ENCODE assay signal across 14 mouse cellular contexts in the genomic region with DNA sequence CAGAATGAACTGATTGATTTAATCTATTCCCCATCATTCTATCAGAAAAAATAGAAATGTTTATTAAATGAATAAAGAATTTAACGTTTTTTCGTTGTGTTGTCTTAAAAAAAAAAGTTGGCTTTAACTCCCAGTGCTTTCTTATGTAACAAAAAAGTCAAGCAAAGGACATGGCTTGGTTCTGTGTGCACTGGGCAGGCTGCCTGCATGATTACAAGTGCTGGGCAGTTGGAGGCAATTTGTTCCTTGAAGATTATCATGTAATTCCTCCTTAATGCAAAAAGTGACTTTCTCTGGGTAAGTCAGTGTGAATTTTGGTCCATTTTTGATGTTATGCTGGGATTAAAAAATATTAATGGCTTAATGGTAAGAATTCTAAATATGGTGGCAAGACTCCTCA. TPM values are rescaled to one million over a fixed set of nuclear protein-coding genes. Genes with fewer than 3 reads are reported as not detected.
DNase-seq lines count a peak whose midpoint lies in the region; ATAC-seq and TF ChIP-seq lines count a peak whose summit lies in the region.
"Had no signal": no experiment of that assay in that cellular context is flagged by ENCODE, and none has a peak within 500 bp of the region (broad histone marks: within the 10 kb centered on the region; RNA-seq: fewer than 3 reads in every experiment).

No protein-coding gene starts in this region.

- peaks cover 18% of the 10 kb centered on the region for H3K4me1 ChIP-seq in heart, adult 2 months (ENCODE audit: control insufficient read depth, insufficient read depth, low read length)
- no peaks in the 10 kb centered on the region for H3K4me1 ChIP-seq in forebrain, embryonic 14.5 days (ENCODE audit: control insufficient read depth, insufficient read depth, low read length)
- H3K4me1 ChIP-seq: forebrain, embryonic 13.5 days; midbrain, embryonic 13.5 days; stomach, embryonic 15.5 days had no signal

- H3K79me2 ChIP-seq in heart, adult 2 months (replicated peaks; ENCODE audit: control insufficient read depth, insufficient read depth, low read length) = no peaks in the 10 kb centered on the region

- no peak for TF ChIP-seq CTCF in heart, adult 2 months (IDR thresholded peaks at IDR 0.05)

- no peak for TF ChIP-seq POLR2A in heart, adult 2 months (IDR thresholded peaks at IDR 0.05; ENCODE audit: insufficient read depth, low read depth, low read length)

- 2% methylated on average over 2 of the region's 2 CpGs for WGBS in heart, adult 2 months
- 67% methylated on average over 2 of the region's 2 CpGs for WGBS in forebrain, embryonic 14.5 days

- H3K4me3 ChIP-seq in heart, adult 2 months = no peak overlapping the region
- H3K4me3 ChIP-seq in forebrain, embryonic 14.5 days (ENCODE audit: low read depth, low read length) = no peak overlapping the region
- H3K4me3 ChIP-seq: forebrain, embryonic 13.5 days; midbrain, embryonic 13.5 days; stomach, embryonic 15.5 days had no signal

- H3K36me3 ChIP-seq in heart, adult 2 months (ENCODE audit: control insufficient read depth, insufficient read depth, low read length) = peaks cover 46% of the 10 kb centered on the region
- H3K36me3 ChIP-seq in forebrain, embryonic 14.5 days (ENCODE audit: control insufficient read depth, insufficient read depth, low read length) = no peaks in the 10 kb centered on the region
- H3K36me3 ChIP-seq: midbrain, embryonic 13.5 days; stomach, embryonic 15.5 days had no signal

- intact Hi-C loops in heart, adult 2 months (cut with DNase I) = no loop called here

- ATAC-seq in forebrain, embryonic 14.5 days = no peak
- ATAC-seq: forebrain, embryonic 13.5 days; inflammation-experienced regulatory T-cells, adult 6 months; midbrain, embryonic 13.5 days had no signal

- H3K4me2 ChIP-seq in forebrain, embryonic 14.5 days (ENCODE audit: low read length) = no peak overlapping the region
- H3K4me2 ChIP-seq: forebrain, embryonic 13.5 days; liver, embryonic 11.5 days; midbrain, embryonic 13.5 days; stomach, embryonic 15.5 days had no signal

- H3K9me3 ChIP-seq in forebrain, embryonic 14.5 days (replicated peaks; ENCODE audit: control insufficient read depth, low read length) = no peaks in the 10 kb centered on the region
- H3K9me3 ChIP-seq: forebrain, embryonic 13.5 days; midbrain, embryonic 13.5 days; stomach, embryonic 15.5 days had no signal

- DNase-seq in heart, adult 2 months = peak; percentile 58 to 68
- DNase-seq in heart, postnatal 4 days = no peak
- DNase-seq in lung, postnatal 10 days = peak; percentile 35
- no peak for DNase-seq in lung, postnatal 25 days (ENCODE audit: low spot score)
- peak; percentile 68 to 78 for DNase-seq in heart, adult 9 months (ENCODE audit: low spot score in 2 of 2)
- peak; percentile 54 for DNase-seq in testis, postnatal 14 days (ENCODE audit: low spot score)
- DNase-seq in spleen, postnatal 10 days (ENCODE audit: low spot score in 2 of 2) = no peak
- no peak for DNase-seq in forebrain, embryonic 14.5 days (ENCODE audit: low spot score)
- DNase-seq: cerebellum, adult 8-10 months had no signal

- peak; percentile 58; the same call in 1 of the 2 replicates for TF ChIP-seq EP300 in heart, adult 2 months (IDR thresholded peaks at IDR 0.05; ENCODE audit: insufficient read depth, low read depth, low read length)

- no peak overlapping the region for H3K9ac ChIP-seq in heart, adult 2 months (ENCODE audit: low read depth, low read length)
- no peak overlapping the region for H3K9ac ChIP-seq in forebrain, embryonic 14.5 days (ENCODE audit: low read length)
- H3K9ac ChIP-seq: forebrain, embryonic 13.5 days; midbrain, embryonic 13.5 days; stomach, embryonic 15.5 days had no signal

- H3K27me3 ChIP-seq in heart, adult 2 months (ENCODE audit: control insufficient read depth, insufficient read depth, low read length) = no peaks in the 10 kb centered on the region
- no peaks in the 10 kb centered on the region for H3K27me3 ChIP-seq in forebrain, embryonic 14.5 days (replicated peaks; ENCODE audit: control insufficient read depth, insufficient read depth, low read length)
- H3K27me3 ChIP-seq: forebrain, embryonic 13.5 days; midbrain, embryonic 13.5 days; stomach, embryonic 15.5 days had no signal

- peak overlapping the region; percentile 71 for H3K27ac ChIP-seq in heart, adult 2 months
- no peak overlapping the region for H3K27ac ChIP-seq in forebrain, embryonic 14.5 days (ENCODE audit: low read depth, low read length)
- H3K27ac ChIP-seq: forebrain, embryonic 13.5 days; midbrain, embryonic 13.5 days; stomach, embryonic 15.5 days had no signal

RNA-seq across cellular contexts. Expression of gene Sptbn1, which starts 15.7 kb away (rescaled TPM):
- total RNA-seq in heart, adult 2 months (2021) = 100 to 1,000 TPM; 509 to 570 TPM
- polyA plus RNA-seq in heart, adult 2 months (2012; rRNA removed) = 169 and 246 TPM in 2 replicates
- 100 to 1,000 TPM; 571 to 581 TPM for total RNA-seq in heart, postnatal 4 days (2021)
- 101 and 114 TPM in 2 replicates for polyA plus RNA-seq in forebrain, embryonic 14.5 days (2014; fragmentation: Nextera tagmentation; extraction: Ambion mirVana)

Comparison
In these comparisons a context has a peak if more than half of its experiments do, and no peak if none do; other contexts are left out.
1. DNase-seq: peak in heart, adult 2 months (2 of 2), lung, postnatal 10 days (single experiment), heart, adult 9 months (2 of 2) and testis, postnatal 14 days (single experiment); none in heart, postnatal 4 days (single experiment), lung, postnatal 25 days (single experiment), spleen, postnatal 10 days (0 of 2) and forebrain, embryonic 14.5 days (single experiment).